Mouse (Mus musculus): ENCODE data around the gene Ugt1a6a.
A peak's percentile ranks its signal among the peaks of the same experiment; 100 is the strongest.
"Not testable (repeated sequence)": the region's sequence is repeated elsewhere in the genome, so short reads cannot be mapped to it uniquely, and the experiment has no call there.

The Ugt1a6a gene

GRCm38 (mm10) chr1:88134457-88135011 lies at the start of gene Ugt1a6a:
Gene Ugt1a6a (plus strand): TSS chr1:88134809.
- DNase-seq (ENCODE audit: low spot score), result peak; percentile 41

- no peak for DNase-seq (ENCODE audit: low spot score)
Observed at GRCm38 (mm10) chr1:88086125-88086524, 48.5 kb upstream of the Ugt1a6a start.

- no peak for DNase-seq (ENCODE audit: low spot score)
Observed at GRCm38 (mm10) chr1:88087513-88087912, 47.1 kb upstream of the Ugt1a6a start, which contains the start of gene Ugt1a8. Gene Ugt1a8 (plus strand): TSS chr1:88087813.

- no peak for DNase-seq (ENCODE audit: low spot score)
Observed at GRCm38 (mm10) chr1:88092341-88092740, 42.3 kb upstream of the Ugt1a6a start.

- not testable (repeated sequence) for DNase-seq (ENCODE audit: low spot score)
Observed at GRCm38 (mm10) chr1:88094270-88094676, 40.3 kb upstream of the Ugt1a6a start.

- no peak for DNase-seq (ENCODE audit: low spot score)
Observed at GRCm38 (mm10) chr1:88094941-88095492, 39.6 kb upstream of the Ugt1a6a start, which contains the start of gene Ugt1a7c. Gene Ugt1a7c (plus strand): TSS chr1:88095062.

GRCm38 (mm10) chr1:88098546-88098945 lies 36.1 kb upstream of the Ugt1a6a start:
- DNase-seq (ENCODE audit: low spot score), result not testable (repeated sequence)

- DNase-seq (ENCODE audit: low spot score), result peak; percentile 41
Observed at GRCm38 (mm10) chr1:88099691-88100090, 34.9 kb upstream of the Ugt1a6a start.

- not testable (repeated sequence) for DNase-seq (ENCODE audit: low spot score)
Observed at GRCm38 (mm10) chr1:88103019-88103418, 31.6 kb upstream of the Ugt1a6a start, which contains the start of gene Ugt1a6b. Gene Ugt1a6b (plus strand): TSS chr1:88103252.

- not testable (repeated sequence) for DNase-seq (ENCODE audit: low spot score)
Observed at GRCm38 (mm10) chr1:88103697-88104468, 30.7 kb upstream of the Ugt1a6a start.

GRCm38 (mm10) chr1:88104667-88105430 lies 29.8 kb upstream of the Ugt1a6a start:
- DNase-seq (ENCODE audit: low spot score), result no peak

GRCm38 (mm10) chr1:88105656-88106055 lies 29.0 kb upstream of the Ugt1a6a start:
- DNase-seq (ENCODE audit: low spot score), result no peak

- not testable (repeated sequence) for DNase-seq (ENCODE audit: low spot score)
Observed at GRCm38 (mm10) chr1:88109027-88109557, 25.5 kb upstream of the Ugt1a6a start.

GRCm38 (mm10) chr1:88109604-88110003 lies 25.0 kb upstream of the Ugt1a6a start:
- not testable (repeated sequence) for DNase-seq (ENCODE audit: low spot score)

GRCm38 (mm10) chr1:88112769-88113168 lies 21.8 kb upstream of the Ugt1a6a start:
- DNase-seq (ENCODE audit: low spot score), result not testable (repeated sequence)

GRCm38 (mm10) chr1:88120550-88120949 lies 14.1 kb upstream of the Ugt1a6a start:
- DNase-seq (ENCODE audit: low spot score), result not testable (repeated sequence)

- not testable (repeated sequence) for DNase-seq (ENCODE audit: low spot score)
Observed at GRCm38 (mm10) chr1:88121521-88121920, 13.1 kb upstream of the Ugt1a6a start.

- DNase-seq (ENCODE audit: low spot score), result not testable (repeated sequence)
Observed at GRCm38 (mm10) chr1:88125827-88126360, 8.7 kb upstream of the Ugt1a6a start.

GRCm38 (mm10) chr1:88129091-88129490 lies 5.5 kb upstream of the Ugt1a6a start:
- not testable (repeated sequence) for DNase-seq (ENCODE audit: low spot score)

- DNase-seq (ENCODE audit: low spot score), result not testable (repeated sequence)
Observed at GRCm38 (mm10) chr1:88130223-88130622, 4.4 kb upstream of the Ugt1a6a start.

GRCm38 (mm10) chr1:88133908-88134456 lies 627 bp upstream of the Ugt1a6a start:
- no peak for DNase-seq (ENCODE audit: low spot score)

All from ovary, adult 18-20 months (tissue).